Mouse (Mus musculus) spleen, postnatal 14 days (tissue): ENCODE measurements at regions not wholly inside any gene's neighbourhood (a gene's known extent, or its start where the extent isn't known, plus 50 kb on each side); places are given as distances from the start of the nearest gene placed in this dataset.

Source experiments
- DNase-seq, 2 experiments: peaks; one replicate each; pipeline ENCODE4 v3.0.0; 2021 to 2022; ENCODE audit warnings: low spot score in 2 of 2

- no peak for DNase-seq
These were observed 58.6 kb downstream of the Drd1 start for GRCm38 (mm10) chr13:53996867-53997266.

GRCm38 (mm10) chr13:53992863-53993451 lies 62.5 kb downstream of the Drd1 start:
- no peak for DNase-seq

DNA sequence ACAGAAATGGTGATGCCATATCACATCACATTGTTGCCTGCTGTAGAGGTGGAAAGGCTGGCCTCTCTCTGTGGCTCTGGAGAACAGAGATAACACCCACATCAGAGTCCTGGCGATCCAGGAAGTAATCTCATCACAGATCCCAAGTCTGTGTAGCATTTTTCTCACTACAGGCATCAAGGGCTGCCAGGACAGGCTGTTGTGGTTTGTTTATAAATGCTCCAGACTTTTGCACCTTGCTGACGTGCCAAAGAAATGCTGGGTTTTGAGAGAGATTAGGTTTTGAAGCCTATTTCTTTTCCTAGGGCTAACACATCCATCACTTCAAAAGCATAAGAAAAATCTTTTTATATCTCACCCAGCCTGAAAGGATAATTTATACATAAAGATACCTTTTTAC lies 76.3 kb downstream of the Drd1 start:
- no peak for DNase-seq

DNA sequence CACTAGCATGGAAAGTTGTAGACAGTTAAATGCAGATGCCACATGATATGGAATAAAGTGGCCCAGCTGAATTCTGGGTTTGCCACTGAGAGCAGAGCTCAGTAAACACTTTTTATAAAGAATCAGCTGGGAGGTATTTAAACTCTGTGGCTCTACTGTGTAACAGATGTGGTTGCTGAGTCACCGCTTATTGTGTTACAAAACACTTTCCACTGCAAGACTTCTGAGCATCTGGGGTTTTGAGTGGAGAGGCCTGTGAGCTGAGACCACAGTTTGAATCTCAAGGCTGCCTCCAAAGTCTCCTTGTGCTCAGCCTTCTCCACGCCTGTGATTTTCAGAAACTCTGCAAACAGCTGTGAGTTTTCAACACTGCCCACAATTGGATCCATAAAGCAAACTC lies 86.1 kb downstream of the Drd1 start:
- DNase-seq, result no peak

- DNase-seq, result no peak
These were observed 99.3 kb downstream of the Drd1 start for GRCm38 (mm10) chr13:53956167-53956566.

DNA sequence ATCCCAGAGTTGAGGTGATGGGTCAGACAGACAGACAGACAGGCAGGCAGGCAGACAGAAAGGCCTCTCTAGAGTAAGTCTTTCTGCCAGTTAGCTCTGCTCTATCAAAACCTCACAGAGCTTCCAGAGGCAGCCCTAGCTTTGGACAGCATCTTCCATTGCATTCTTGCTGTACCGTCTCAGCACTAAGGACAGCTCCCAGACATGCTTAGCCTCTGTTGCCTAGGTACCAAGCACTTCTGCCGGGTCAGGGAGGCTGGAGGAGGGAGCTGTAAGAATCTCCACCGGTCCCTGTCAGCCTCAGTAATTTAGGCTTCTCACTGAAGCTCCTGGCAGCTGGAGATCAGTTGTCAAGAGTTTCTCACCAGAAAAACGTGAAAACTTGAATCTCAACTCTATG lies 107.4 kb downstream of the Drd1 start:
- DNase-seq, result no peak

DNA sequence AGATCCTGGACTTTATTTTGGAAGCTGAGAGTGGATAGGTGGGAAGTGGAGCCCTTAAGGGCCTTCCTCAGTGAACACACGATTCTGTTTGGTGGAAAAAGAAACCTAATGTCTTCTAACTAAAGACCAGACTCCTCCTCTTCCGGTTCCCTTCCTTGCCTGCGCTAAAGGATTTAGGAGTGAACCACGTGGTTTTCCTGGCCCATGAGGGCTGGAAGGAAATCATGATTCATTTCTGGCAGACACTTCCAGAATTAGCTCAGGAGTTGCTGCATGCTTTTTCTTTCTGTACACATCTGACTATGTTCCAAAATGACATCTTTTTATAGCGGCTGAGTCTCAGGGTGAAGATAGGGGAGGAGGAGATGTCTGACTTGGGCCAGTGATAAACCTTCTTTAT lies 109.8 kb downstream of the Drd1 start:
- no peak for DNase-seq

DNA sequence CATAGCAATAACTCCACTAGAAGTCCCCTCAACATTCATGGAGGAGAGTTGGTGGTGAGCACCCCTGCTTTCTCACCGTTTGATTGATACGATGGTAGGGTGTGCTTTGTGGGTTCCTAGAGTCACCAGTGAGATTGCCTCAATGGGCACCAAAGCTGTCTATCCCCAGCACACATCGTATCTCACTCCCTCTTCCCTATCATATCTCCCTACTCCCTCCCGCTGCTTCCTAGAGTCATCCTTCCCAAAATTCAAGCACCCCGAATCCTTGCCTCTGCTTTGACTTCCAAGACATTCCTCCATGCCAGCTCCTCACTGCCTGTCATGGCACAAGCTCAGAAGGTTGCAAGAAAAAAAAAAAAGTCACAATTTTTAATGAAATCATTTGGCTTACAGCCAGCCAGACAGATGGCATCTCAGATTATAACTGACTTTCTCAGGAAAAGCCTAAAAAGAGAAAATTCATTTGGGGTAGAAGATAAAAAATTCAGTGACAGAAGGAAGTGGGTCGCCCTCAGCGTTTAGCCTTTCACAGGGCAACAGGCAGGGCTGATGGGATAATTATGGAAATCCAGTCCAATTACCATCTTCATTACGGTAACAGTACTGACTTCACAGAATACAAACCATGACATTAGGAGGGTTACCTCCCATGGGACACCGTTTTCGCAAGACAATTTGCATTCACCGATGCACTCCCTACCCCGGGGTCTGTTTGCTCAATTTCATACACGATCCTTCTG lies 114.3 kb downstream of the Drd1 start:
- DNase-seq, result no peak

DNA sequence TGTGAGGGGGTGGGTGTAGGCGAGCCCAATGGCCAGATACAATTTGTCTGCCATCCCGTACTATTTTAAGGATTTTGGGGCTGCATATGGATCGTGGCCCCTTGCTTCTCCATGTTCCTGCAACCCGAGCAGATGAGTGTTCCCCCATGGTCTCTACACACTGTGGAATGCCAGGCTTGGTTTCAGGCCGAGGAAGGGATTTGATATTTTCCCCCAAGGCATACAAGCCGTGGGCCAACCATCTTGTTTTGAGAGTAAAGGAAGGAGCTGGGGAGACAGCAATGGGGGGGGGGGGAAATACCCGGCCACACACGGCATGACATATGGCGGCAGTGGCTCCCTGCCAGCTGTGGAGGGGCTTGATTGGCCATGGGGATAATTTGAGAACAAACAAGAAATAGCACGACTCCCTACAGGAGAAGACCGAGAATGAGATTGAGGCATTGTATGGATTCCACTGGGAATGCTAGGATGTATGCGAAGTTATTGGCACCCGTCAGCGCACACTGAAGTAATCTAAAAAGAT lies 120.3 kb downstream of the Drd1 start:
- no peak for DNase-seq

GRCm38 (mm10) chr13:53934457-53934856 lies 121.0 kb downstream of the Drd1 start:
- DNase-seq, result no peak

- no peak for DNase-seq
These were observed 129.4 kb downstream of the Drd1 start for GRCm38 (mm10) chr13:53926128-53926527.

- DNase-seq, result no peak
These were observed 131.1 kb downstream of the Drd1 start for GRCm38 (mm10) chr13:53924433-53924832.

DNA sequence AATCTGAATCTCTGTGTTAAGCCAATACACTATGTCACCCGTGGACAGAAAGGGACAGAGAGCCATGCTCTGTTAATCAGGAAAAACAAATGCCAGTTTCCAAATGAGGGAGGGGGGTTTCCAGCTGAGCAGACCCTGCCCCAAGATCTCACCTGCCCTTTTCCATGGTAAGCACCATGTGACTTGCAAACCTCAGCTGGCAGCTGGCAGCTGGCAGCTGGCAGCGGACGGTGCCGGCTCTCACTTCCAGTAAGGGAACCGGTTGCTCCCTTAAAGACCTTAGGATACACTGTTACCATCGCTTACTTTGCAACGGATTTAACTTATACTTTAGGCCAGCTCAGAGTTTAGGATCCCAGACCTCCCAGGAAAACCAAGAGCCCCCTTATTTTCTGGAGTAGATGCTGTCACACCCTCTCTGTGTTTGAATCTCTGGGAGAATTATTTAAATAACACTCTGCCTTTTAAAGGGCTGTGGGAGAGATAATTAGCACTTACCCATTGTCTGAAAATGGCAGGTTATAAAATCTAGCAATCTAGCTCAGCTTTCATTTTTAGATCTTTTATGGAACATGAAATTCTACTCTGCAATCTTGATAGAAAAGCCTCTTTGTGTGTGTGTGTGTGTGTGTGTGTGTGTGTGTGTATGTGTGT lies 131.7 kb downstream of the Drd1 start:
- no peak for DNase-seq

DNA sequence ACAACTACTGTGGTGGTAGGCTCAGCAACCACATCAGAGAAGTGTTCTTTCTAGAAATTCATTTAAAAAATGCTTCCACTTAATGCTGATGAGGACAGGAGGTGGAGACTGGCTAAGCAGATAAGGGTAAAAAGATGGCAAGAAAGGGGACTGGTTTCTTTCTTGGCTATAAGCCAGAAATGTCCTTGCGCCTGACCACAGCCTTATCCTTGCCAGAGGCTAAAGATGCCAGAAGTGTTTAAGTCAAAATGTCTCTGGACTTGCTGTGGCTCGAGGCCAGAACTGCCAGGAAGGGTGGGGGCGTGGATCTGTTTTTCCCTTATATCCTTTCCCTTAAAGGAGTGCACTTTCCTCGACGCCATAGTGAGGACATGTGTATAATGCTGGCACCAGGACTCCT lies 133.7 kb downstream of the Drd1 start:
- no peak for DNase-seq

DNA sequence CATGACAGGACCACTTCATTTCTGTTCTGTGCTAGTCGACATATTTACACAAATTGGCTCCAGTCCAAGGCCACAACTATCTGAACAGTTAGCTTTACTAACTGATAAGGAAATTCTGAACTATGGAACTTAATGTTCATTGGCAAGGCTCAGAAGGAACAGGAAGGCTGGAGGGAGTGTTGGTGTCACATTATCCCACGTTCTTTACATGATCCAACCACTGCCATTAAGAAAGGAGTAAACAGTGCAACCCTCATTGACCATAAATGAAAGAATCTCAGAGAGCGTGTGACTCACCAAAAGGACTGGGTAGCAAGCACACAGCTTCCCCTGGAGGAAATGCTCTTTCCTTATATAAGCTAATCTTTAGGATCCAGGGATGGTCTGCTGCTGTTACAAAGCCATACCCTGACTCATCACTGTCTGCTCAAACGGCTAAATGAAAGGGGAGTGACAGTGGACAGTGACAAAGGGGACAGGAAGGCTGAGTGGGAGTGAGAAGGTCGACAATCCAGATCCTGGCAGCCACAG lies 135.6 kb downstream of the Drd1 start:
- DNase-seq, result no peak

DNA sequence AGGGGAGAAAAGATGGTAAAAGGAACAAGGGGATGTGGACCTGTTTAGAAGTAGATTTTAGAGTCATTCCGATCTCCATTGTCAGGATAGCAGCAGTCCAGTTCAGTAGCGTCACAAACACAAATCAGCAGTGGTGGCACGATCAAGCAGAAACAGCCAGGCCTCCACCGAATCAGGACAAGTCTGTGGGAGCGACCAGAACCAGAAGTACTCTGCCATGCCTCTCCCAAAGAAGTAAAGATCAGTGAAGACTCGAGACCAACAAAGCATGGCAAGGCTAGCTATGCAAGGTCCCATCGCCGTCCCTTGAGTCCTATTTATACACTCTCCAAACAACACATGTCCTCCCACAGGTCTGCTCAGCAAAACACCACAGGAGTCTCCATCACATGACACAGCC lies 140.0 kb downstream of the Drd1 start:
- DNase-seq, result no peak

DNA sequence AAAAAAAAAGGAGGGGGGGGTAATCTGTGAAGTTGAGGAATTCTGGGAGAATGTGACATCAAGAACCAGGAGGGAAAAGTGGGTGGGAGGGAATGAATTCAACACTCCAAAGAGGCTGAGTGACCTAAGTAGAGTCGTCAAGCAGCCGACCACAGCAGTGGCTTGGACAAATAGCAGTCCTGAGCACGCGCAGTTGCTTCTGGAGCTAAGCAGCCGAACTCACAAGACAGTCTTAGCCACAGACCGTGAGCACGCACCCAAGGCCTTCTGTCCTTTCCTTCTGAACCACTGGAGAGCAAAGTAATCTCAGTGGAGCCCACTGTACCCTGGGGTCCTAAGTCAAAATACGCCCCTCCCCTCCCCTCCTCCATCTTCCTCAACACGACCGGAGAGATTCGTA lies 141.1 kb downstream of the Drd1 start:
- no peak for DNase-seq

DNA sequence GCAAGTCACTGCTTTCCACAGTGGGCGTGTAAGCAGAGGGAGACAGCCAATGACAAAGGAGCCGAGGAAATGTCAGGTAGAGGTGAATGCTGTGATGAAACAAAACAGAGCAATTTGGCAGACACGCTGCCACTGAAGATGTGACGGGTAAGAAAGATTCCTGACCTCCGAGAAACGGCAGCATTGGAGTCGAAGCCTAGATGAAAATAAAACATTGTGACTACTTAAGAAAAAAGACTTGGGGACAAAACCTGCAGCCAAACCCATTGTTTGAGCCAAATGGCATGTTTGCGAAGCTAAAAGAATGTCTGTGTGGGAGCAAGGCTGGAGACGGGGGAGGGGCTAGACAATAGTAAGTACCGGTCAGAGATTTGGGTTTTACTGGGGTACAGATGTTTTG lies 142.0 kb downstream of the Drd1 start:
- no peak for DNase-seq

DNA sequence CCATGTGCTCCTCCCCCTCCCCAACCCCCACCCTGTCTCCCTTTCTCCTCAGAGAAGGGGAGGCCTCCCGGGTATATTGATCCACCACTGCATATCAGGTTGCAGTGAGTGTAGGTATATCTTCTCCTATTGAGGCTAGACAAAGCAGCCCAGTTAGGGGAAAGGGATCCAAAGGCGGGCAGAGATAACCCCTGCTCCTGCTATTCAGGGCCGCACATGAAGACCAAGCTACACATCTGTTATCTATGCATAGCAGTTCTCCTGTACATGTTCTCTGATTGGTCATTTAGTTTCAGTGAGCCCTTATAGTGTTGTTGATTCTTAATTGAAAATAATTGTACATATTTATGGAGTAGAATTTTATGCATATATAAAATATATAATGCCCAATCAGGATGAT lies 143.7 kb downstream of the Drd1 start:
- no peak for DNase-seq

GRCm38 (mm10) chr13:53911261-53911660 lies 144.2 kb downstream of the Drd1 start:
- no peak for DNase-seq

DNA sequence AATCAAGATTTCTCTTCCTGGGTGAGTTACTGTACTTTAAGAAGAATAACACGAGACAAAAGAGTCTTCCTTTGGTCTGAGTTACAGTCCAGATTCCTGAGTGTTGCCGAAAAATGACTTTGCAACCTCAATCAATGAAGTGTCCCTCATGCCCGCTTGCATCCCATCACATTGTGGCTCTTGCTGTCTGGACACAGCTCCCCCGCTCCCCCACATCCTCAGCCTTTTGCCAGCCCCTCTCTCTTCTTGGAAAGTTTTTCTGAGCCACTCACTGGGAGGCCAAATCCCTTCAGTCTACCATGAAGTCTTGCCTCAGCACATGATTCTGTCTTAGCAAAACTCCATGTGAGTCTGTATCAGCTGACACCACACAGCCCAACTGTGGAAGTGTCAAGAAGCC lies 145.3 kb downstream of the Drd1 start:
- no peak for DNase-seq

DNA sequence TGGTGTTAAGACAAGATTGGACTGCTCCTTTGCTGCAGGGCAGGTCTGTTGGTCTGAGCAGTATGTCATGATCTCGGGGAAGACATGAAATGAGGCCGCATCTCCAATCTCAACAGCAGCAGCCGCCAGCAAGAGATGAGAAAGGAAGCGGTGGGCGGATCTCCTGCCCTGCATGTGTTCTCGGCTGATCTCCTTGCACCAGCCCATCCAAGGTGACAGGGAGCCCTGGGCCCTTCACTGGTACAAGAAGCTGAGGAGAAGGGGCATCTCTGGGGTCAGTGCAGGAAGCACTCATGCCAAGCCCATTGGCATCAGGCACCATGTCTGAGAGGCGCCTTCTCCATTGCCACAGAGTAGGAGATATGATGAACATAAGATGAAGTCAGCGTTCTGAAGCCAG lies 151.0 kb downstream of the Drd1 start:
- DNase-seq, result no peak

- DNase-seq, result no peak
These were observed 151.9 kb downstream of the Drd1 start for GRCm38 (mm10) chr13:53903626-53904025.
